Mouse (Mus musculus) heart, embryonic 14.5 days (tissue): ENCODE data around the gene Gpr142. TPM values are rescaled to one million over a fixed set of nuclear protein-coding genes. Genes with fewer than 3 reads are reported as not detected.
A peak's percentile ranks its signal among the peaks of the same experiment; 100 is the strongest.

Experiments used
- ATAC-seq: fragments of 200-750 bp; cut with Nextera tagmentation; 2 replicates; pipeline ENCODE4 v1.8.0; 2017; ENCODE audit warnings: low read depth, moderate TSS enrichment; ENCODE audit not compliant: insufficient number of reproducible peaks, insufficient read depth, low FRiP score
- H3K27ac ChIP-seq, 2 experiments: fragments of 200-500 bp in 1 of 2; fragments of 300-500 bp in 1 of 2; sonication (generic) in 1 of 2; replicated peaks in 1 of 2; 2 replicates each; pipeline ENCODE4 v1.5.1; 2012 to 2014; ENCODE audit warnings: low read depth in 2 of 2, low read length in 2 of 2, control low read depth in 1 of 2, mild to moderate bottlenecking in 1 of 2, mixed read lengths in 1 of 2; ENCODE audit not compliant: control insufficient read depth in 1 of 2, insufficient read depth in 1 of 2
- H3K27me3 ChIP-seq: fragments of 300-500 bp; sonication (generic); 2 replicates; pipeline ENCODE4 v1.6.1; 2014; ENCODE audit warnings: mild to moderate bottlenecking, low read length, control low read depth; ENCODE audit not compliant: control insufficient read depth, insufficient read depth
- H3K36me3 ChIP-seq: fragments of 300-500 bp; sonication (generic); 2 replicates; pipeline ENCODE4 v1.6.1; 2014; ENCODE audit warnings: mild to moderate bottlenecking, control low read depth, low read length, mixed read lengths; ENCODE audit not compliant: control insufficient read depth, insufficient read depth
- H3K4me1 ChIP-seq, 2 experiments: fragments of 200-500 bp in 1 of 2; fragments of 300-500 bp in 1 of 2; sonication (generic) in 1 of 2; 2 replicates each; pipeline ENCODE4 v1.6.1; 2012 to 2014; ENCODE audit warnings: low read length in 2 of 2, control low read depth in 1 of 2, mixed read lengths in 1 of 2; ENCODE audit not compliant: control insufficient read depth in 2 of 2, insufficient read depth in 2 of 2
- H3K4me2 ChIP-seq: fragments of 300-500 bp; sonication (generic); 2 replicates; pipeline ENCODE4 v1.6.1; 2014; ENCODE audit warnings: mild to moderate bottlenecking, low read length
- H3K4me3 ChIP-seq, 2 experiments: fragments of 200-500 bp in 1 of 2; fragments of 300-500 bp in 1 of 2; sonication (generic) in 1 of 2; 2 replicates each; pipeline ENCODE4 v1.5.1; 2012 to 2014; ENCODE audit warnings: low read length in 2 of 2, mild to moderate bottlenecking in 2 of 2, control low read depth in 1 of 2, low read depth in 1 of 2, moderate library complexity in 1 of 2; ENCODE audit not compliant: control insufficient read depth in 1 of 2, insufficient read depth in 1 of 2
- H3K9ac ChIP-seq: fragments of 300-500 bp; sonication (generic); 2 replicates; pipeline ENCODE4 v1.6.1; 2014; ENCODE audit warnings: mild to moderate bottlenecking, low read length
- H3K9me3 ChIP-seq: fragments of 300-500 bp; sonication (generic); 2 replicates; pipeline ENCODE4 v1.6.1; 2016; ENCODE audit warnings: low read length, control low read depth; ENCODE audit not compliant: control insufficient read depth
- WGBS: fragments of 180-500 bp; shearing (Covaris S2); extraction: QIAGEN DNeasy Blood & Tissue Kit; methylation state at CpG from one replicate; pipeline ENCODE4 v1.1.7; 2014; 5-methylcytosine and 5-hydroxymethylcytosine counted together
- polyA plus RNA-seq: library from polyadenylated mRNA; unstranded; fragments of >200 nt; fragmentation: Nextera tagmentation; extraction: Ambion mirVana; gene quantifications from 2 replicates; pipeline ENCODE4 v1.2.1, GENCODE M21; 2014

Gpr142 gene
- polyA plus RNA-seq, 1 experiment from 2014 or later, result not detected

DNA sequence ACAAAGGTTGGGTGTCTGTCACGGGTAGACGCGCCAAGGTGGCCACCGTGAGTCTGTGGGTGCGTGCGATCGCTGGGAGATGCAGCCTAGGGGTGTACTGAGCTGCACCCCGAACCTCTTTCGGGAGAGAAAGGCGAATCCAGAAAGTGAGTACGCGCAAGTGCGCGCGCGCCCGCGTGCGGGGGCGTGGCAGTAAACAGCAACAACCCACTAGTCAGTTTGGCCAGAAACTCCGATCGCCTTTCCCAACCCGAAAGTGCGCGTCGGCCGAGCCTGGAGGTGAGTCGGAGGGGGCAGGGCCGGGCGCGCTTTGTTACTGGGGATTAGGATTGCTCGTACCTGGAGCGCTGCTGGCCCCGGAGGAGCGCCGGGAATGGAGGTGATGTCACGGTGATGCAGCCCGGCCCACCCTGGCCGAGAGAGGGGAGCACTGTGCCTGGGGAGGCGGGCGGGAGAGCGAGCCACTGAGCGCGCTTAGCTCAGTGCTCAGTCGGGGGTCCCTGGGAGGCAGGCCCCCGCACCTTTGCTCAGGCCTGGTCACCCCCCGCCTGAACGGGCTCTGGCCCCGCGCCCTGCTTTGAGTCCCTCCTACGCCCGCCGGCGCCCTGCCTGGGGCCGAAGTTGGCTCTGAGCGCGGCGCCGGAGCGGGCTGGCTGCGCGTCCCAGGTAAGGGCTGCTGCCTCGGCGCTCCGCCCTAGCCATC is 53.0 kb downstream of the Gpr142 start:
- Histone ChIP-seq H3K9ac (peak overlapping the region; percentile 78), H3K36me3 (no peaks in the 10 kb centered on the region), H3K4me2 (peak overlapping the region; percentile 95), H3K27me3 (peaks cover 4% of the 10 kb centered on the region; the same call in 1 of the 2 replicates), H3K4me1 (peaks cover 5 to 6% of the 10 kb centered on the region in 2 experiments), H3K9me3 (no peaks in the 10 kb centered on the region), H3K4me3 (peak overlapping the region; percentile 68 to 75), H3K27ac (peak overlapping the region; percentile 80 to 83)
- under 1% methylated on average over 65 of the region's 65 CpGs for WGBS
- ATAC-seq, result peak; percentile 57

DNA sequence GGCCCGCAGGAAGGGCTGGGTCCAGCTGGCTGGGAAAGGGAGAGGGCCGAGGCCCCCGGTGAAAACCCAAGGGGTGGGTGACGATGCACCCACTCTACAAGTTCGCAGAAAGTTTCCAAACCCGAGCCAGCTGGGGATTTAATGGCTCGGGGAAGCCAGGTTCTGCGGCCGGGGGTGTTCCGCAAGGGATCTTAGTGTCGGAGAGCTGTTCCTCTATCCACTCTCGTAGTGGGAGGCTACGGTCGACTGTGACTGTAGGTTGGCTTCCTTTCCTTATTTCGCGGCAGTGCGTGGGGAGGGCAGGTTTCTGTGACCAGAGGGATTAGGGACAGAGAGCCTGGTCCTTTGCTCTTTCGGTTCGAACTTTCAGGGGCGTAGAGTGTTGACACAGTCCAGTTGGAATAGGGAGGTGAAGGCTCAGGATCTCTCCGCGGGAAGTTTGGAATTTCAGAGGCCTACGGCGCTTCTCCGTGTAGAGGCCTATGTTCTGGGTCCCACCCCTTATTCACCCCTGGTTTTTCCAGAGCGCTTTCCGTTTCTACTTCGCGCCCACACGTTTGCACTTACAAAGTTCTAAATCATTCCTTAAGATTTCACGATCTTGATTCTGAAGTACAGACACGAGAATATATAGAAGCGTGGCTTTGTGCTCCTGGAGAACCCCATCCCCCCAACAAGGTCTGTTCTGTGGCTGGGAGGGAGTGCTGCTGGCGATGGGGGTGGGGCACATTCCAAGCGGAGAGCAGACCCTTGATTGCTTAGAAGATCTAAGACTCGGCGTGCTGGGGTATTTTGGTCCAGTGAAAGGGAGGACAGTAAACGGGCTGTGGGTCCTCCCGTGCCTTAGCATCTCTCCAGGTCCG is 53.8 kb downstream of the Gpr142 start:
- 2% methylated on average over 40 of the region's 40 CpGs for WGBS
- no peaks in the 10 kb centered on the region for H3K9me3 ChIP-seq
- no peaks in the 10 kb centered on the region for H3K36me3 ChIP-seq
- peaks cover 5 to 6% of the 10 kb centered on the region in 2 experiments for H3K4me1 ChIP-seq
- no peak for ATAC-seq
- peaks cover 4% of the 10 kb centered on the region; the same call in 1 of the 2 replicates for H3K27me3 ChIP-seq
- H3K4me2 ChIP-seq, result peak overlapping the region; percentile 95
- H3K9ac ChIP-seq, result peak overlapping the region; percentile 78
- H3K4me3 ChIP-seq, result peak overlapping the region; percentile 68 to 75
- H3K27ac ChIP-seq, result peak overlapping the region; percentile 80 to 83

DNA sequence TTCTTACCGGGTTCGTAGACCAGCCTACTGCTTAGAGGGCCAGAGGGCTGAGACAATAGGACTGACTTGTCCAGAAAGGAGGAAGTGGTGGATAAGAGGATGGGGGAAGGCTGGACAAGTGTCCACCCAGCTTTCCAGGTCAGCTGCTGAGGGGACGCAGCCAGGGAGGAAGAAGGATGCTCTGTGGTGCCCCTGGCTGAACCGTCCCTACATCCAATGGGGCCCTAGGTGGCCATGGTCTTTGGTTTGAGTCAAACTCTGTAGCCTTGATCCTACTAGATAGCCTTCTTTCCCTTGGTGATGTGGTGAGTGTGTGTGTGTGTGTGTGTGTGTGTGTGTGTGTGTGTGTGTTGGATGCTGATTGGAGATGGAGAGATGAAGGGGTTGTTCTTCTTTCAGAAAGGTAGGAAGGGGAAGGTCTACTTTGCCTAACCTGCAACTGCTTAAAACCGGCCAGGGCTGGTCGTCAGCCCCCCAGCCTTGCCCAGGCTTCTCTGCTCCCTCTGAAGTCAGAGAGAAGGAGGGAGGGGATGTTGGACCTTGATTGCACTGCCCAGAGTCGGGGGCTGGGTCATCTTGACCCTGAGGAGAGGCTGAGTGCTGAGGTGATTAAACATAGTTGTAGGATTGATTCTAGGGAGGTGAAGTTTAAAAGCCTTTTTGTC is 54.6 kb downstream of the Gpr142 start:
- Histone ChIP-seq H3K9ac (peak overlapping the region; percentile 78), H3K9me3 (no peaks in the 10 kb centered on the region), H3K4me2 (peak overlapping the region; percentile 95), H3K4me1 (peaks cover 5 to 6% of the 10 kb centered on the region in 2 experiments), H3K4me3 (peak overlapping the region; percentile 68 to 75), H3K27me3 (peaks cover 4% of the 10 kb centered on the region; the same call in 1 of the 2 replicates), H3K27ac (peak overlapping the region; percentile 80 to 83; a peak in 2 of 4 replicates), H3K36me3 (no peaks in the 10 kb centered on the region)
- ATAC-seq, result no peak
- WGBS, result 23% methylated on average over 7 of the region's 7 CpGs

DNA sequence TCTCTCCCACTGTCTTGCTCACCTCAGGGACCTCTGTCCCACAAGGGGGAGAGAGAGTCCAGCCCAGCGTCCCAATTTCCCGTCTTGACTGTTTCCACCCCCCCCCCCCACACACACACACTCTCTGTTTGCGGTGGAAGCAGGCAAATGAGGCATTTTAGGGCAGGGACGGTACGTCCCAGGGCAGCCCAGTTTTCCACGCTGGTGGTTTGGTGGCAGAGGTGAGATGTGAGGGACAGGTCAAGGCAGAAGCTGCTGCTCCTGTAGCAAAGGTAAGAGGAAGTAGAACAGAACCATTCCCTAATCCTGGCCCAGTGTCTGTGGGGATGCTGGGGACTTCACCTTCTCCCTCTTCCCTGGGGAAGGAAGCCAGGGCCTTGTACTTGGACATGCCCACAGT is 55.9 kb downstream of the Gpr142 start:
- Histone ChIP-seq H3K9me3 (no peaks in the 10 kb centered on the region), H3K4me1 (peaks cover 5 to 6% of the 10 kb centered on the region in 2 experiments), H3K4me3 (no peak overlapping the region), H3K4me2 (no peak overlapping the region), H3K27ac (no peak overlapping the region), H3K27me3 (no peaks in the 10 kb centered on the region), H3K36me3 (no peaks in the 10 kb centered on the region), H3K9ac (no peak overlapping the region)
- 80% methylated on average over 6 of the region's 6 CpGs for WGBS
- ATAC-seq, result no peak

DNA sequence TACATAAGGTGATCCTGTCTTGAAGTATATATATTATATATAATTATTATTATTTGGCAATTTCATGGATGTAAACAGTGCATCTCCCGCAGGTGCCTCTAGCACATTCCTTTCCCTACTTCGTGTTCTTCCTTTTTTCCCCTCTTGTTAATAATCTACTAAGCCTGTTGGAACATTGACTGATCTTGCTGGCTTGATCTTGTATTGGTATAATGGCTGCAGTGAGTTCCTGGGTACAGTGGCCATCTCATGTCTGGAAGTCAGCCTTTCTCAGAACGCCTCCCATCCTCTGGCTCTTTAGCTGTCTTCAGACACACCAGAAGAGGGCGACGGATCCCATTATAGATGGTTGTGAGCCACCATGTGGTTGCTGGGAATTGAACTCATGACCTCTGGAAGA is 57.4 kb downstream of the Gpr142 start:
- Histone ChIP-seq H3K27me3 (no peaks in the 10 kb centered on the region), H3K9me3 (no peaks in the 10 kb centered on the region), H3K27ac (no peak overlapping the region), H3K4me2 (no peak overlapping the region), H3K4me1 (peaks cover 5 to 6% of the 10 kb centered on the region in 2 experiments; a peak in 3 of 4 replicates), H3K36me3 (no peaks in the 10 kb centered on the region), H3K4me3 (no peak overlapping the region), H3K9ac (no peak overlapping the region)
- no peak for ATAC-seq
- WGBS, result 88% methylated on average over 5 of the region's 5 CpGs

Other genes with a start within 250 kb of the Gpr142 start
- 703 and 745 TPM in 2 replicates for gene Rpl38, start 130.4 kb upstream of the Gpr142 start, polyA plus RNA-seq
- gene Ttyh2, start 123.5 kb upstream of the Gpr142 start, polyA plus RNA-seq, result 7.9 and 8.6 TPM in 2 replicates
- 0.35 TPM in 1 of 2 replicates, not detected in the other for gene Dnaic2, start 71.5 kb upstream of the Gpr142 start, polyA plus RNA-seq
- 0.16 and 0.28 TPM in 2 replicates for gene Kif19a, start 33.5 kb upstream of the Gpr142 start, polyA plus RNA-seq
- gene Btbd17, start 3.0 kb upstream of the Gpr142 start, polyA plus RNA-seq, result not detected in 2 replicates
- gene Gprc5c, start 52.2 kb downstream of the Gpr142 start, polyA plus RNA-seq, result 15.2 and 18.0 TPM in 2 replicates
- 1.1 and 1.4 TPM in 2 replicates for gene Cd300a, start 91.1 kb downstream of the Gpr142 start, polyA plus RNA-seq
- 0.39 and 0.54 TPM in 2 replicates for gene Cd300lb, start 135.5 kb downstream of the Gpr142 start, polyA plus RNA-seq
- gene Cd300c, start 170.2 kb downstream of the Gpr142 start, polyA plus RNA-seq, result not detected in 2 replicates
- 0.36 and 0.46 TPM in 2 replicates for gene Cd300ld, start 191.0 kb downstream of the Gpr142 start, polyA plus RNA-seq
- 4.1 and 4.2 TPM in 2 replicates for gene Cd300c2, start 203.0 kb downstream of the Gpr142 start, polyA plus RNA-seq
- gene Cd300ld2, start 217.3 kb downstream of the Gpr142 start, polyA plus RNA-seq, result not detected in 2 replicates
- not detected in 2 replicates for gene Cd300ld4, start 228.1 kb downstream of the Gpr142 start, polyA plus RNA-seq
- gene Cd300ld5, start 238.8 kb downstream of the Gpr142 start, polyA plus RNA-seq, result not detected in 2 replicates
- gene Cd300ld3, start 249.5 kb downstream of the Gpr142 start, polyA plus RNA-seq, result not detected in 2 replicates